Mouse (Mus musculus): ENCODE results near the gene Grrp1. TPM values are rescaled to one million over a fixed set of nuclear protein-coding genes. Genes with fewer than 3 reads are reported as not detected.
A peak's percentile ranks its signal among the peaks of the same experiment; 100 is the strongest.

Gene Grrp1
- polyA plus RNA-seq, 1 experiment: 6.6 TPM

DNA sequence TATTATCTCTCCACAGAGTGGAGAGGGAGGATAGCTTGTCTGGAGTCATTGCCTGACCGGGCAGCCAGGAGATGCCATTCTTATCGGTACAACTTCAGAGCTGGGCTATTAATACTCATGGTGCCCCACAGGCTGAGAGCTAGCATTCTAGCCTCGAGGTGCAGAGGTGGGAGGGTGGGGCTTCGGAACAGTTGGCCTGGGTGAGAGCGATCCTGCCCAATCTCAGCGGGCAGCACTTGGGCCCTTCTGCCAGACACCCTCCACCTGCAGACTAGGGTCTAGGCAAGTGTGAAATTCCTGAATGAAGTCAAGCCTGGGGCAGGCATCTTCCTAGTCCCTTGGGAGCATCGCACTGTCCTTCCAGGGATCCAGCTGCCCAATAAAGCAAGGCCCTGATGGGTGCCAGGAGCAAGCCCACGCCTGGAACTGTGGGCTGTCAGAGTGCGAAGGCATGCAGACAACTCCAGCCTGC, 39.8 kb upstream of the Grrp1 start:
- WGBS: 39% methylated on average over 9 of the region's 9 CpGs

DNA sequence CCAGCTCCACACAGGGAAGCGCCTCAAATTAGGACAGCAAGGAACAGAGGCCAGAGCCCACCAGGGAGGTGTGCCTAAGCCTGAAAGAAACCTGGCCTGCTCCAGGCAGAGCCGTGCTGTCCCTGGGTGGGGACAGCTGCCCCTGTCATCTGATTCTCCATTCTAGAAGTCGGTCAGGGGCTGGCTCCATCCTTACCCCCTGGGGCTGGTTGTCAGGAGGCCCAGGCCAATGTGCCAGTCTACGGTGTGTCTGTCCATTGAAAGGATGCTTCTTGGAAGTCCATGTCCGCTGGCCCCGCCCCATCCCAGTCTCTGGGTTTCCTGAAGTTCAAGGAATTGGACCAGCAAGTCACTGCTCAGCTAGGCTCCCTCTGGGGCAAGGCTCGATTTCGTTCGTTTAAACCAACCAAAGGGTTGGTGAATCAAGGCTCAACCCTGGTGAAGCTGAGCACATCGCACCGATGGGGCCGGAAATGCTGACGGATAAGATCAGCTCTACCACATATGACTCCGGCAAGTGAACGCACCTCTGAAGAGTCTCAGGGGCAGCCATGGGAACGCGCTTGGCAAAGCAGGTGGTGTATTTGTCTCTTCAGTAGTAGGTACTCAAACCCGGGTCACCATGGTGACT, 39.3 kb upstream of the Grrp1 start:
- DNase-seq: peak in 1 of 2 experiments; percentile 21
- WGBS: 37% methylated on average over 18 of the region's 18 CpGs
- Histone ChIP-seq H3K4me3 (replicated peaks; ENCODE audit: insufficient read depth, low read depth, low read length) (no peak overlapping the region), H3K4me1 (ENCODE audit: control insufficient read depth, insufficient read depth, low read length) (no peaks in the 10 kb centered on the region), H3K27ac (ENCODE audit: insufficient read depth, low read length) (no peak overlapping the region), H3K27me3 (ENCODE audit: control insufficient read depth, insufficient read depth, low read length) (no peaks in the 10 kb centered on the region)
- TF ChIP-seq CTCF (IDR thresholded peaks at IDR 0.05; ENCODE audit: borderline replicate concordance, insufficient read depth, low read depth, low read length): no peak
- no peak for TF ChIP-seq POLR2A (IDR thresholded peaks at IDR 0.05; ENCODE audit: borderline replicate concordance, insufficient read depth, low read length)

More for the DNA sequence above, 39.8 kb upstream of the Grrp1 start:
- no peak overlapping the region for H3K4me3 ChIP-seq (replicated peaks; ENCODE audit: insufficient read depth, low read depth, low read length)
- H3K4me1 ChIP-seq (ENCODE audit: control insufficient read depth, insufficient read depth, low read length): no peaks in the 10 kb centered on the region
- no peaks in the 10 kb centered on the region for H3K27me3 ChIP-seq (ENCODE audit: control insufficient read depth, insufficient read depth, low read length)
- TF ChIP-seq CTCF (IDR thresholded peaks at IDR 0.05; ENCODE audit: borderline replicate concordance, insufficient read depth, low read depth, low read length) (no peak), POLR2A (IDR thresholded peaks at IDR 0.05; ENCODE audit: borderline replicate concordance, insufficient read depth, low read length) (no peak)
- no peak overlapping the region for H3K27ac ChIP-seq (ENCODE audit: insufficient read depth, low read length)
- DNase-seq: no peak

DNA sequence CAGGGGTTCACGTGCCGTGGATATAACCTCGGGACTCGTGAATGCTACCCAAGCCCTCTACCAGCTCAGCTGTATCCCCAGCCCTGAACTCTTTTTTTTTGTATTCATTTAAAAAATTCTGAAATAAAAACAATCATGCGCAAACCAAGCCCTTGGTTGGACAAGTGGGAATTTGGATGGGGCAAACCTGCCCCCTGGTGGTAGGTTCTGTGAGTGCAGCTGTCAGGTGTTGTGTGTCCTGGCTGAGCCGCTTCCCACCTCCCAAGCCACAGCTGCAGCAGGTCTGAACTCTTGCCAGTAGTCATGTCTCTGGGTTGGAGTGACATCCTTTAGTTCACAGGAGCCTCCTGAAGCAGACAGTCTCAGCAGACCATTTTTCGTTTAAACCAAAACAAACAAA, 38.2 kb upstream of the Grrp1 start:
- no peak for TF ChIP-seq POLR2A (IDR thresholded peaks at IDR 0.05; ENCODE audit: borderline replicate concordance, insufficient read depth, low read length)
- peak; percentile 89 for TF ChIP-seq CTCF (IDR thresholded peaks at IDR 0.05; ENCODE audit: borderline replicate concordance, insufficient read depth, low read depth, low read length)
- H3K27me3 ChIP-seq (ENCODE audit: control insufficient read depth, insufficient read depth, low read length): no peaks in the 10 kb centered on the region
- 17% methylated on average over 7 of the region's 7 CpGs for WGBS
- DNase-seq: peak; percentile 61 to 77
- no peak overlapping the region for H3K27ac ChIP-seq (ENCODE audit: insufficient read depth, low read length)
- H3K4me1 ChIP-seq (ENCODE audit: control insufficient read depth, insufficient read depth, low read length): no peaks in the 10 kb centered on the region
- H3K4me3 ChIP-seq (replicated peaks; ENCODE audit: insufficient read depth, low read depth, low read length): no peak overlapping the region

DNA sequence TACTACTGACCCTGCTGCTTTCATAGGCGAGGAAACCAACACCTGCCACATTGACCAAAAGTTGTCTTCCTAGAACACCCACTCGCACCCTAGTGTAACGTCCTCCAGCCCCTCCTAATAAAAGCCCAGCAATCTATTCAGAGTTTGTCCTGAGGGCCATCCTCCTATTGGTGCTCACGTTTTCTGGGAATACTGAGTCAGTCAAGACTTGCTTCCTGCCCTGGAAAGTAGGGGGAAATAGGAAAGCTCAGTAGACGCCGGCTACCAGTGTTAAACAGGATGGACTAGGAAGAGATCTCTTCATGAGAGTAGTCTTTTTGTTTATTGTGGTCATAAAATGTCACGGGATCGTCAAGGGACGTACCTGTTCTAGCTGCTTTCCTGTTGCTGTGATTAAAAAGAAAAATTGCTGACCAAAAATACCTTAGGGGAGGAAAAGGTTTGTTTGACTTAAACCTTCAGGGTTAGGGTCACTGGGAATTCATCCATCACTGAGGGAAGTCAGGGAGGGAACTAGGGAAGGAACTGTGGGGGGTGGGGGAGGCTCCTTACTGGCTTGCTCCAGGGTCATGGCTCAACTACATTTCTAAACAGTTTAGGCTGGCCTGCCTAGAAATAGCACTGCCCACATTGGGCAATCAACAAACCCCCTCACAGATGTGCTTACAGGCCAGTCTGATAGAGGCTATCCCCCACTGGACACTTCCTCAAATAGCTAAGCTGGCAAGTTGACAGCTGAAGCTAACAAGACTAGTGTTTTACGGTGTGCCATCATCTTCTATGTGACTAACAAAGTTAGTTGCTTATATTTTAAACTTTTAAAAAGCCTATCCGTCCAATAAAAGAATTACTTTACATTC, 34.7 kb upstream of the Grrp1 start:
- Histone ChIP-seq H3K4me3 (replicated peaks; ENCODE audit: insufficient read depth, low read depth, low read length) (no peak overlapping the region), H3K27me3 (ENCODE audit: control insufficient read depth, insufficient read depth, low read length) (no peaks in the 10 kb centered on the region), H3K4me1 (ENCODE audit: control insufficient read depth, insufficient read depth, low read length) (no peaks in the 10 kb centered on the region), H3K27ac (ENCODE audit: insufficient read depth, low read length) (no peak overlapping the region)
- WGBS: 52% methylated on average over 11 of the region's 11 CpGs
- no peak for DNase-seq
- TF ChIP-seq POLR2A (IDR thresholded peaks at IDR 0.05; ENCODE audit: borderline replicate concordance, insufficient read depth, low read length) (no peak), CTCF (IDR thresholded peaks at IDR 0.05; ENCODE audit: borderline replicate concordance, insufficient read depth, low read depth, low read length) (no peak)

DNA sequence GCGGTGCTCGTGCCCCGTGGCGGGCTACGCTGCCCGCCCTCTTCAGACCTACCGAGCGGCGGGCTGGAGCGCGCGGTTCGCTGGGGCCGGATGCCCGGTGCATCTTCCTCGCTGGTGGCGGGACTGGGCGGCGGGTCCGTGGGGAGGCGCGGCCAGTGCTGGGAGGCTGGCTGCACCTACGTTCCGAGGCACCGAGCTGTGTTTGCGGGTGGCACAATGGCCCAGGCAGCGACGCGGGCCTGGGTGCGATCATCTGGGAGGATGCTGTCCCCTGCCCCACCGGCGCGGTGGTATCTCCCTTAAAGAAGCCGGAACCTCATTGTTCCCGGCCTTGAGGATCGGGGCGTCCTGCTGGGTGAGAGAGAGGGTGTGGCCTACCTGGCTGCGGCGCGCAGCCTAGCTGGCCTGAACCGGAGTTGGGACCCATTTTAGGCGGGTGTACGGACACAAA, 33.7 kb upstream of the Grrp1 start, which contains the start of gene Pdik1l:
TSS of gene Pdik1l (minus strand) at position 321 of the 451 bp plus-strand sequence.
- under 1% methylated on average over 43 of the region's 43 CpGs for WGBS
- peak; percentile 82 to 84 for DNase-seq
- TF ChIP-seq CTCF (IDR thresholded peaks at IDR 0.05; ENCODE audit: borderline replicate concordance, insufficient read depth, low read depth, low read length): no peak
- TF ChIP-seq POLR2A (IDR thresholded peaks at IDR 0.05; ENCODE audit: borderline replicate concordance, insufficient read depth, low read length): peak; percentile 24; the same call in 1 of the 2 replicates
- H3K4me1 ChIP-seq (ENCODE audit: control insufficient read depth, insufficient read depth, low read length): no peaks in the 10 kb centered on the region
- H3K4me3 ChIP-seq (replicated peaks; ENCODE audit: insufficient read depth, low read depth, low read length): peak within 1 kb of the TSS; percentile 94
- H3K27me3 ChIP-seq (ENCODE audit: control insufficient read depth, insufficient read depth, low read length): no peaks in the 10 kb centered on the region
- peak within 1 kb of the TSS; percentile 96 for H3K27ac ChIP-seq (ENCODE audit: insufficient read depth, low read length)

DNA sequence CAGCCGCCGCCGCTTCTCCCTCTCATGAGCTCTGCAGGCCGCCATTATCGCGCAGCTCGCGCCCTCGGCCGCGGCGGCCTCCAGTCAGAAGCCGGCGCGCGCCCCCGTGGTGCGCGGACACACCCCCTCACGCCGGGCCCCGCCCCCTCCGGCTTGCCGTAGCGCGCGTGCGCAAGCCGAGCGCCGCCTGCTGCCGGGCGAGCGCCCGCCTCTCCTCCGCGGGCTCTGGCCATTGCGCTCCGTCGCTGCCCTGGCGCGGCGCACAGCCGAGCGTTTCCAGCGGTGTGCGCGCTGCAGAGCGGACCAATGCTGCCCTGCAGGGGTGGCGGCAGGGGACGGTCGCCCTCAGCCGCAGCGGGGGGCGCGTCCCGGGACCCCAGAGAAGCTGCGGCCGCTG, 33.3 kb upstream of the Grrp1 start:
- peak overlapping the region; percentile 94 for H3K4me3 ChIP-seq (replicated peaks; ENCODE audit: insufficient read depth, low read depth, low read length)
- WGBS: under 1% methylated on average over 57 of the region's 59 CpGs
- TF ChIP-seq CTCF (IDR thresholded peaks at IDR 0.05; ENCODE audit: borderline replicate concordance, insufficient read depth, low read depth, low read length) (0 out of 2 replicates have a peak, but pooled peaks have one; percentile 5), POLR2A (IDR thresholded peaks at IDR 0.05; ENCODE audit: borderline replicate concordance, insufficient read depth, low read length) (peak; percentile 83)
- no peaks in the 10 kb centered on the region for H3K4me1 ChIP-seq (ENCODE audit: control insufficient read depth, insufficient read depth, low read length)
- no peaks in the 10 kb centered on the region for H3K27me3 ChIP-seq (ENCODE audit: control insufficient read depth, insufficient read depth, low read length)
- peak overlapping the region; percentile 96 for H3K27ac ChIP-seq (ENCODE audit: insufficient read depth, low read length)
- peak; percentile 95 to 97 for DNase-seq

DNA sequence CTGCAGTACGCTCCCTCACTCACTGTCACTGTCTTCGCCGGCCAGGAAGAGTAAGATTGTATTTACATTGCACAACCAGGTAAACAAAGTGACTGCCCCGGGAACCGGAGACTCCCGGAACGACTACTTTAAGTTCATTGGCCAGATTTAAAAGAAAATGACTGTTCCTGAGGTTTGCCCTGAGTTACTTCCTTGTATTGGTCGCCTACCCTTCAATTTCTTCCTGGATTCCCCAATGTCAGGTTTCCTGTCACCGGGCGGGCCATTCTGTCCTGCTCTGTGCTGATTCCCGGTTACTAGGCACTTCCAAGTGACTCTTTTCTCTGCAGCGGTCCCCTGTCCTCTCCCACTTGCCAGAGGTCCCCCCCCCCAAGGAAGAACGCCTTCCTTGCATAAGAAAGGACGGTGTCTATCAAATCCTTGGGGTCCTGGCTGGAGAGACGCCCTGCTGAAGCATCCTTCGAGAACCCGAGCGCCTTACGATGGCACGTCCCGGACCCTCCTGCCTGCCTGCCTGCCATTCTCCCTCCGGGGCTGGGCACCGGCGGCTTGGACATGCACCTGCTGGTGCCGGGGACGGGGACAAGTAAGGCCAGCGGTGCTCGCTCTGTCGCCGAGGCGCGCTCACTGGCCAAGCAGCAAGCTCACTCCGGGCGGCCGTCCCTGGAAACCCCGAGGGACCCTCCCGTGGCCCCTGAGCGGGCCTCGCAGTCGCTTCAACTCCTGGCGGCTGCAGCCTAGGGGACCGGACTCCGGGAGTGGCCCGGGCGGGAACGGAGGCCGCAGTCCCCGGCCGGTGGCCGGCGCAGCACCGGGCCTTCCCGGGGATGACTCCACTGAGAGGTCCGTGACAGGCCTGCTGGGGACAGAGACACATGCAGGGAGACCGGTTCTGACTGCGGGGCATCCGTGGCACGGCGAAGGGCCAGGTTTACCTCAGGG, 32.6 kb upstream of the Grrp1 start:
- WGBS: 2% methylated on average over 59 of the region's 59 CpGs
- no peak for DNase-seq
- H3K27ac ChIP-seq (ENCODE audit: insufficient read depth, low read length): no peak overlapping the region
- H3K4me3 ChIP-seq (replicated peaks; ENCODE audit: insufficient read depth, low read depth, low read length): peak overlapping the region; percentile 94
- H3K27me3 ChIP-seq (ENCODE audit: control insufficient read depth, insufficient read depth, low read length): no peaks in the 10 kb centered on the region
- TF ChIP-seq CTCF (IDR thresholded peaks at IDR 0.05; ENCODE audit: borderline replicate concordance, insufficient read depth, low read depth, low read length): no peak
- no peak for TF ChIP-seq POLR2A (IDR thresholded peaks at IDR 0.05; ENCODE audit: borderline replicate concordance, insufficient read depth, low read length)
- H3K4me1 ChIP-seq (ENCODE audit: control insufficient read depth, insufficient read depth, low read length): no peaks in the 10 kb centered on the region
